Mouse (Mus musculus) intestine, postnatal 0 days (tissue): ENCODE results near the gene Atxn2. TPM values are rescaled to one million over a fixed set of nuclear protein-coding genes. Genes with fewer than 3 reads are reported as not detected.
A peak's percentile ranks its signal among the peaks of the same experiment; 100 is the strongest.

Experiments used
- ATAC-seq: fragments of 200-750 bp; cut with Nextera tagmentation; 2 replicates; pipeline ENCODE4 v1.8.0; 2017; ENCODE audit warnings: mild to moderate bottlenecking, moderate TSS enrichment, moderate library complexity
- H3K27ac ChIP-seq: fragments of 300-500 bp; sonication (generic); 2 replicates; pipeline ENCODE4 v1.5.1; 2014; ENCODE audit warnings: mild to moderate bottlenecking, low read depth, low read length, moderate library complexity
- H3K27me3 ChIP-seq: fragments of 300-500 bp; sonication (generic); replicated peaks from 2 replicates; pipeline ENCODE4 v1.6.1; 2014; ENCODE audit warnings: low read length, mixed read lengths; ENCODE audit not compliant: control insufficient read depth, insufficient read depth
- H3K36me3 ChIP-seq: fragments of 300-500 bp; sonication (generic); 2 replicates; pipeline ENCODE4 v1.6.1; 2014; ENCODE audit warnings: mild to moderate bottlenecking, moderate library complexity; ENCODE audit not compliant: control insufficient read depth, insufficient read depth
- H3K4me1 ChIP-seq: fragments of 300-500 bp; sonication (generic); replicated peaks from 2 replicates; pipeline ENCODE4 v1.6.1; 2014; ENCODE audit warnings: antibody characterized with exemption, low read length, mixed read lengths; ENCODE audit not compliant: control insufficient read depth, insufficient read depth
- H3K4me2 ChIP-seq: fragments of 300-500 bp; sonication (generic); replicated peaks from 2 replicates; pipeline ENCODE4 v1.6.1; 2014; ENCODE audit warnings: low read depth, mild to moderate bottlenecking, moderate library complexity
- H3K4me3 ChIP-seq: fragments of 300-500 bp; sonication (generic); 2 replicates; pipeline ENCODE4 v1.5.1; 2014; ENCODE audit warnings: low read depth, low read length
- H3K9ac ChIP-seq: fragments of 300-500 bp; sonication (generic); 2 replicates; pipeline ENCODE4 v1.6.1; 2014; ENCODE audit warnings: mild to moderate bottlenecking, low read depth, low read length
- H3K9me3 ChIP-seq: fragments of 300-500 bp; sonication (generic); 2 replicates; pipeline ENCODE4 v1.6.1; 2016; ENCODE audit warnings: mixed run types; ENCODE audit not compliant: control insufficient read depth
- CTCF ChIP-seq: sonication (generic); IDR thresholded peaks from 2 replicates; pipeline ENCODE4 v1.5.1; 2016; ENCODE audit warnings: low read depth, mild to moderate bottlenecking, control low read depth, antibody characterized with exemption, moderate library complexity
- WGBS: fragments of 180-500 bp; shearing (Covaris S2); extraction: QIAGEN DNeasy Blood & Tissue Kit; methylation state at CpG from one replicate; pipeline ENCODE4 v1.1.7; 2014; 5-methylcytosine and 5-hydroxymethylcytosine counted together
- polyA plus RNA-seq: library from polyadenylated mRNA; unstranded; fragments of >200 nt; fragmentation: Nextera tagmentation; extraction: Ambion mirVana; gene quantifications from 2 replicates; pipeline ENCODE4 v1.2.1, GENCODE M21; 2015

Gene Atxn2
- polyA plus RNA-seq, 1 experiment from 2014 or later: 54.3 TPM

- WGBS: 83% methylated on average over 4 of the region's 4 CpGs
- peak; percentile 50 for TF ChIP-seq CTCF
- no peak overlapping the region for H3K9ac ChIP-seq
- H3K27ac ChIP-seq: no peak overlapping the region; the same call in 1 of the 2 replicates
- H3K4me2 ChIP-seq: no peak overlapping the region
- H3K4me3 ChIP-seq: no peak overlapping the region
- no peaks in the 10 kb centered on the region for H3K27me3 ChIP-seq
- no peak for ATAC-seq
- H3K4me1 ChIP-seq: no peaks in the 10 kb centered on the region
- H3K36me3 ChIP-seq: no peaks in the 10 kb centered on the region; the same call in 1 of the 2 replicates
- no peaks in the 10 kb centered on the region for H3K9me3 ChIP-seq
Observed at GRCm38 (mm10) chr5:121766038-121766773, 55.1 kb downstream of the Atxn2 start.

- H3K4me2 ChIP-seq: no peak overlapping the region
- H3K27me3 ChIP-seq: no peaks in the 10 kb centered on the region
- no peak overlapping the region for H3K27ac ChIP-seq
- TF ChIP-seq CTCF: no peak
- H3K4me3 ChIP-seq: no peak overlapping the region
- 81% methylated on average over 2 of the region's 2 CpGs for WGBS
- no peak overlapping the region for H3K9ac ChIP-seq
- H3K36me3 ChIP-seq: peaks cover 4% of the 10 kb centered on the region
- ATAC-seq: no peak
- H3K4me1 ChIP-seq: no peaks in the 10 kb centered on the region
- H3K9me3 ChIP-seq: no peaks in the 10 kb centered on the region
Observed at GRCm38 (mm10) chr5:121767564-121767963, 56.4 kb downstream of the Atxn2 start.

GRCm38 (mm10) chr5:121769827-121770226, 58.7 kb downstream of the Atxn2 start:
- no peaks in the 10 kb centered on the region for H3K9me3 ChIP-seq
- H3K4me2 ChIP-seq: no peak overlapping the region
- peaks cover 15% of the 10 kb centered on the region for H3K36me3 ChIP-seq
- no peak for ATAC-seq
- H3K27ac ChIP-seq: no peak overlapping the region
- H3K9ac ChIP-seq: no peak overlapping the region
- no peaks in the 10 kb centered on the region for H3K4me1 ChIP-seq
- no peaks in the 10 kb centered on the region for H3K27me3 ChIP-seq
- no peak overlapping the region for H3K4me3 ChIP-seq
- no peak for TF ChIP-seq CTCF
- WGBS: 72% methylated on average over 7 of the region's 7 CpGs

- TF ChIP-seq CTCF: no peak
- Histone ChIP-seq H3K27ac (no peak overlapping the region), H3K36me3 (peaks cover 17% of the 10 kb centered on the region), H3K4me1 (no peaks in the 10 kb centered on the region), H3K4me3 (no peak overlapping the region), H3K27me3 (no peaks in the 10 kb centered on the region), H3K4me2 (no peak overlapping the region), H3K9ac (no peak overlapping the region), H3K9me3 (no peaks in the 10 kb centered on the region)
- WGBS: 93% methylated on average over 3 of the region's 3 CpGs
- ATAC-seq: no peak
Observed at GRCm38 (mm10) chr5:121771611-121772010, 60.5 kb downstream of the Atxn2 start.

- no peaks in the 10 kb centered on the region for H3K4me1 ChIP-seq
- 0 out of 2 replicates have a peak overlapping the region, but pooled peaks have one; percentile 11 for H3K27ac ChIP-seq
- H3K9ac ChIP-seq: no peak overlapping the region
- no peaks in the 10 kb centered on the region for H3K9me3 ChIP-seq
- WGBS: 76% methylated on average over 7 of the region's 7 CpGs
- H3K36me3 ChIP-seq: peaks cover 34% of the 10 kb centered on the region
- no peak overlapping the region for H3K4me2 ChIP-seq
- TF ChIP-seq CTCF: no peak
- no peak for ATAC-seq
- H3K27me3 ChIP-seq: no peaks in the 10 kb centered on the region
- H3K4me3 ChIP-seq: no peak overlapping the region
Observed at GRCm38 (mm10) chr5:121778485-121779119, 67.5 kb downstream of the Atxn2 start.

GRCm38 (mm10) chr5:121780180-121780579, 69.0 kb downstream of the Atxn2 start:
- H3K36me3 ChIP-seq: peaks cover 41% of the 10 kb centered on the region
- H3K4me2 ChIP-seq: no peak overlapping the region
- H3K4me1 ChIP-seq: no peaks in the 10 kb centered on the region
- no peaks in the 10 kb centered on the region for H3K27me3 ChIP-seq
- peak overlapping the region; percentile 64; the same call in 1 of the 2 replicates for H3K27ac ChIP-seq
- no peak for ATAC-seq
- no peak overlapping the region for H3K4me3 ChIP-seq
- H3K9ac ChIP-seq: no peak overlapping the region
- H3K9me3 ChIP-seq: no peaks in the 10 kb centered on the region
- no peak for TF ChIP-seq CTCF
- WGBS: 71% methylated on average over 5 of the region's 5 CpGs
